Mouse (Mus musculus): Measurements from ENCODE around the gene Atp5j2. TPM values are rescaled to one million over a fixed set of nuclear protein-coding genes. Genes with fewer than 3 reads are reported as not detected.

Atp5j2 gene
- polyA plus RNA-seq, 2 experiments, result 284 to 568 TPM

- H3K9ac ChIP-seq (ENCODE audit: low read depth, low read length, severe bottlenecking), result no peak overlapping the region
- ATAC-seq (ENCODE audit: low FRiP score, low read depth) (no peak), DNase-seq (ENCODE audit: low spot score) (no peak)
- 64% methylated on average over 2 of the region's 2 CpGs for WGBS
- H3K9me3 ChIP-seq (ENCODE audit: control insufficient read depth, low read length), result no peaks in the 10 kb centered on the region
- peaks cover 3% of the 10 kb centered on the region for H3K4me1 ChIP-seq (ENCODE audit: control insufficient read depth, insufficient read depth, low read length)
- no peak overlapping the region for H3K4me3 ChIP-seq (replicated peaks; ENCODE audit: low read length)
- H3K27ac ChIP-seq (replicated peaks; ENCODE audit: low read depth, low read length), result no peak overlapping the region
- peaks cover 5% of the 10 kb centered on the region; the same call in 1 of the 2 replicates for H3K36me3 ChIP-seq (ENCODE audit: control insufficient read depth, insufficient read depth, low read length)
- H3K4me2 ChIP-seq (replicated peaks; ENCODE audit: low read depth, low read length, severe bottlenecking), result no peak overlapping the region
- no peak for TF ChIP-seq POLR2A (IDR thresholded peaks at IDR 0.05; ENCODE audit: borderline replicate concordance, extremely low read depth, insufficient read depth, insufficient read length)
- H3K27me3 ChIP-seq (ENCODE audit: control insufficient read depth, insufficient read depth, low read length), result no peaks in the 10 kb centered on the region
Measured at GRCm38 (mm10) chr5:145226453-145226852, 34.6 kb upstream of the Atp5j2 start.

- 0 out of 2 replicates have a peak, but pooled peaks have one; percentile 15 for ATAC-seq (ENCODE audit: low FRiP score, low read depth)
- Histone ChIP-seq H3K4me2 (replicated peaks; ENCODE audit: low read depth, low read length, severe bottlenecking) (no peak overlapping the region), H3K27me3 (ENCODE audit: control insufficient read depth, insufficient read depth, low read length) (no peaks in the 10 kb centered on the region), H3K36me3 (ENCODE audit: control insufficient read depth, insufficient read depth, low read length) (peaks cover 33% of the 10 kb centered on the region), H3K27ac (replicated peaks; ENCODE audit: low read depth, low read length) (no peak overlapping the region), H3K9me3 (ENCODE audit: control insufficient read depth, low read length) (no peaks in the 10 kb centered on the region), H3K4me1 (ENCODE audit: control insufficient read depth, insufficient read depth, low read length) (no peaks in the 10 kb centered on the region), H3K9ac (ENCODE audit: low read depth, low read length, severe bottlenecking) (no peak overlapping the region), H3K4me3 (replicated peaks; ENCODE audit: low read length) (no peak overlapping the region)
- TF ChIP-seq POLR2A (IDR thresholded peaks at IDR 0.05; ENCODE audit: borderline replicate concordance, extremely low read depth, insufficient read depth, insufficient read length), result no peak
- WGBS, result 86% methylated on average over 12 of the region's 12 CpGs
- DNase-seq (ENCODE audit: low spot score), result no peak
Measured at GRCm38 (mm10) chr5:145223395-145223794, 31.5 kb upstream of the Atp5j2 start.

GRCm38 (mm10) chr5:145222840-145223239, 31.0 kb upstream of the Atp5j2 start:
- peaks cover 39% of the 10 kb centered on the region for H3K36me3 ChIP-seq (ENCODE audit: control insufficient read depth, insufficient read depth, low read length)
- H3K27me3 ChIP-seq (ENCODE audit: control insufficient read depth, insufficient read depth, low read length), result no peaks in the 10 kb centered on the region
- no peak for ATAC-seq (ENCODE audit: low FRiP score, low read depth)
- H3K4me3 ChIP-seq (replicated peaks; ENCODE audit: low read length), result no peak overlapping the region
- WGBS, result 89% methylated on average over 5 of the region's 5 CpGs
- H3K4me2 ChIP-seq (replicated peaks; ENCODE audit: low read depth, low read length, severe bottlenecking), result no peak overlapping the region
- no peak overlapping the region for H3K9ac ChIP-seq (ENCODE audit: low read depth, low read length, severe bottlenecking)
- no peak for DNase-seq (ENCODE audit: low spot score)
- no peaks in the 10 kb centered on the region for H3K9me3 ChIP-seq (ENCODE audit: control insufficient read depth, low read length)
- no peaks in the 10 kb centered on the region for H3K4me1 ChIP-seq (ENCODE audit: control insufficient read depth, insufficient read depth, low read length)
- no peak overlapping the region for H3K27ac ChIP-seq (replicated peaks; ENCODE audit: low read depth, low read length)
- TF ChIP-seq POLR2A (IDR thresholded peaks at IDR 0.05; ENCODE audit: borderline replicate concordance, extremely low read depth, insufficient read depth, insufficient read length), result no peak

- no peak for TF ChIP-seq POLR2A (IDR thresholded peaks at IDR 0.05; ENCODE audit: borderline replicate concordance, extremely low read depth, insufficient read depth, insufficient read length)
- Histone ChIP-seq H3K4me2 (replicated peaks; ENCODE audit: low read depth, low read length, severe bottlenecking) (no peak overlapping the region), H3K27ac (replicated peaks; ENCODE audit: low read depth, low read length) (no peak overlapping the region), H3K9ac (ENCODE audit: low read depth, low read length, severe bottlenecking) (no peak overlapping the region), H3K9me3 (ENCODE audit: control insufficient read depth, low read length) (no peaks in the 10 kb centered on the region), H3K27me3 (ENCODE audit: control insufficient read depth, insufficient read depth, low read length) (no peaks in the 10 kb centered on the region), H3K4me1 (ENCODE audit: control insufficient read depth, insufficient read depth, low read length) (no peaks in the 10 kb centered on the region), H3K4me3 (replicated peaks; ENCODE audit: low read length) (no peak overlapping the region), H3K36me3 (ENCODE audit: control insufficient read depth, insufficient read depth, low read length) (peaks cover 39% of the 10 kb centered on the region)
- 97% methylated on average over 8 of the region's 8 CpGs for WGBS
- DNase-seq (ENCODE audit: low spot score) (no peak), ATAC-seq (ENCODE audit: low FRiP score, low read depth) (no peak)
Measured at GRCm38 (mm10) chr5:145219981-145220380, 28.1 kb upstream of the Atp5j2 start.

GRCm38 (mm10) chr5:145218671-145219070, 26.8 kb upstream of the Atp5j2 start:
- H3K27ac ChIP-seq (replicated peaks; ENCODE audit: low read depth, low read length), result no peak overlapping the region
- TF ChIP-seq POLR2A (IDR thresholded peaks at IDR 0.05; ENCODE audit: borderline replicate concordance, extremely low read depth, insufficient read depth, insufficient read length), result no peak
- no peak overlapping the region for H3K4me3 ChIP-seq (replicated peaks; ENCODE audit: low read length)
- WGBS, result 93% methylated on average over 20 of the region's 20 CpGs
- H3K4me1 ChIP-seq (ENCODE audit: control insufficient read depth, insufficient read depth, low read length), result no peaks in the 10 kb centered on the region
- H3K9ac ChIP-seq (ENCODE audit: low read depth, low read length, severe bottlenecking), result no peak overlapping the region
- DNase-seq (ENCODE audit: low spot score), result no peak
- no peaks in the 10 kb centered on the region for H3K9me3 ChIP-seq (ENCODE audit: control insufficient read depth, low read length)
- H3K36me3 ChIP-seq (ENCODE audit: control insufficient read depth, insufficient read depth, low read length), result peaks cover 51% of the 10 kb centered on the region
- ATAC-seq (ENCODE audit: low FRiP score, low read depth), result no peak
- no peaks in the 10 kb centered on the region for H3K27me3 ChIP-seq (ENCODE audit: control insufficient read depth, insufficient read depth, low read length)
- no peak overlapping the region for H3K4me2 ChIP-seq (replicated peaks; ENCODE audit: low read depth, low read length, severe bottlenecking)

GRCm38 (mm10) chr5:145218206-145218605, 26.3 kb upstream of the Atp5j2 start:
- Histone ChIP-seq H3K4me2 (replicated peaks; ENCODE audit: low read depth, low read length, severe bottlenecking) (no peak overlapping the region), H3K4me1 (ENCODE audit: control insufficient read depth, insufficient read depth, low read length) (no peaks in the 10 kb centered on the region), H3K9me3 (ENCODE audit: control insufficient read depth, low read length) (no peaks in the 10 kb centered on the region), H3K36me3 (ENCODE audit: control insufficient read depth, insufficient read depth, low read length) (peaks cover 56% of the 10 kb centered on the region), H3K27ac (replicated peaks; ENCODE audit: low read depth, low read length) (no peak overlapping the region), H3K4me3 (replicated peaks; ENCODE audit: low read length) (no peak overlapping the region), H3K27me3 (ENCODE audit: control insufficient read depth, insufficient read depth, low read length) (no peaks in the 10 kb centered on the region), H3K9ac (ENCODE audit: low read depth, low read length, severe bottlenecking) (no peak overlapping the region)
- no peak for ATAC-seq (ENCODE audit: low FRiP score, low read depth)
- TF ChIP-seq POLR2A (IDR thresholded peaks at IDR 0.05; ENCODE audit: borderline replicate concordance, extremely low read depth, insufficient read depth, insufficient read length), result no peak
- DNase-seq (ENCODE audit: low spot score), result no peak
- WGBS, result 90% methylated on average over 21 of the region's 21 CpGs

All from limb, embryonic 14.5 days (tissue).